Mouse (Mus musculus) midbrain, postnatal 0 days (tissue): ENCODE measurements at regions not wholly inside any gene's neighbourhood (a gene's known extent, or its start where the extent isn't known, plus 50 kb on each side); places are given as distances from the start of the nearest gene placed in this dataset.

Experiments
- ATAC-seq: fragments of 200-750 bp; cut with Nextera tagmentation; 2 replicates; pipeline ENCODE4 v1.8.0; 2017; ENCODE audit warnings: moderate number of reproducible peaks, mild to moderate bottlenecking, moderate TSS enrichment, moderate library complexity; ENCODE audit not compliant: low FRiP score
- DNase-seq: peaks from one replicate; pipeline ENCODE4 v3.0.0-alpha.2; 2015; ENCODE audit warnings: low spot score
- H3K27ac ChIP-seq: fragments of 300-500 bp; sonication (generic); 2 replicates; pipeline ENCODE4 v1.5.1; 2014; ENCODE audit warnings: low read depth, mild to moderate bottlenecking, low read length, mixed read lengths
- H3K27me3 ChIP-seq: fragments of 300-500 bp; sonication (generic); 2 replicates; pipeline ENCODE4 v1.6.1; 2014; ENCODE audit warnings: low read length, control low read depth, mixed read lengths; ENCODE audit not compliant: insufficient read depth
- H3K36me3 ChIP-seq: fragments of 300-500 bp; sonication (generic); 2 replicates; pipeline ENCODE4 v1.6.1; 2014; ENCODE audit warnings: low read length, control low read depth, mixed read lengths; ENCODE audit not compliant: insufficient read depth
- H3K4me1 ChIP-seq: fragments of 300-500 bp; sonication (generic); 2 replicates; pipeline ENCODE4 v1.6.1; 2014; ENCODE audit warnings: mild to moderate bottlenecking, control low read depth, antibody characterized with exemption, low read length, mixed read lengths; ENCODE audit not compliant: insufficient read depth
- H3K4me2 ChIP-seq: fragments of 300-500 bp; sonication (generic); 2 replicates; pipeline ENCODE4 v1.6.1; 2014; ENCODE audit warnings: low read depth, mild to moderate bottlenecking, low read length, mixed read lengths; ENCODE audit not compliant: poor library complexity, severe bottlenecking
- H3K4me3 ChIP-seq: fragments of 300-500 bp; sonication (generic); 2 replicates; pipeline ENCODE4 v1.5.1; 2014; ENCODE audit warnings: low read depth, mild to moderate bottlenecking, low read length, moderate library complexity
- H3K9ac ChIP-seq: fragments of 300-500 bp; sonication (generic); replicated peaks from 2 replicates; pipeline ENCODE4 v1.6.1; 2014; ENCODE audit warnings: mild to moderate bottlenecking, low read length, moderate library complexity, mixed read lengths; ENCODE audit not compliant: poor library complexity, severe bottlenecking
- H3K9me3 ChIP-seq: fragments of 300-500 bp; sonication (generic); 2 replicates; pipeline ENCODE4 v1.6.1; 2016; ENCODE audit warnings: low read length, control low read depth
- CTCF ChIP-seq: IDR thresholded peaks from 2 replicates; pipeline ENCODE4 v1.5.1; 2016; ENCODE audit warnings: antibody characterized with exemption, mild to moderate bottlenecking
- WGBS: fragments of 180-500 bp; shearing (Covaris S2); extraction: QIAGEN DNeasy Blood & Tissue Kit; methylation state at CpG from one replicate; pipeline ENCODE4 v1.1.7; 2014; 5-methylcytosine and 5-hydroxymethylcytosine counted together

DNA sequence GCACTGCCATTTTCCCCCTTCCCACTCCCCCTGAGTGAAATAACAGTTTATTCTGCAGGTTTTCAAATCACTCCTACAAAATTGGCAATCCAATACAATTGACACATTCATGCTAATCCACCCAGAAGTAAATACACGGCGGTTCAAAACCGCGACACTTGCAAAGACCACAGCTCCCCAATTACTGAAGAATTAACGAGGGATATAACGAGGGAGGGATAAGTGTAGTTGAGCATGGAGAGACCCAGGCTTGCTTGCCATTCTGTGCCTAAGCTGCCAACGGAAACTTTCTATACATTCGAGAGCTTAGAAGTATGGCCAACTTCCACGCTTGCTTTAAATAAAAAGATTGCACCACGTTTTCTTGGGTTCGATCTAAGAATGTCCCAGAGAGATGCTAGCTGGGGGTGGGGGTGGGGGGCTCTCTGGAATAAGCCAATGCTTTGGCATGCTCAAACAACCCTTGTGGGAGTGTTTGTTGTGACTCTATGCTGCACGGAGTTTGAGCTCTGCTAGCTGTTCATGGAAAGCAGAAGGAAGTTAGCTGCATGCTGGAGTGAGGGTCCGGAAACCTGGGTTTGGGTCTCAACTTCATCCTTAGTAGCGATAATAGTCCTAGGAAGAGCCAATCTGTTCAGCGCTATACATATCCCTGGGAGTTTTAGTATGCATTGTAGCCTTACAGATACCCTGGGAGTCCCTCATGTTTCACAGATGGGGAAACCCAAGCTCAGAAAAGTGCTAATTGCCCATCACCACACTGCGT lies 98.9 kb upstream of the Nrbf2 start:
- TF ChIP-seq CTCF: no peak
- H3K27me3 ChIP-seq: no peaks in the 10 kb centered on the region
- no peaks in the 10 kb centered on the region for H3K9me3 ChIP-seq
- H3K4me2 ChIP-seq: no peak overlapping the region
- WGBS: 81% methylated on average over 16 of the region's 16 CpGs
- no peaks in the 10 kb centered on the region for H3K4me1 ChIP-seq
- H3K9ac ChIP-seq: no peak overlapping the region
- H3K4me3 ChIP-seq: no peak overlapping the region
- H3K27ac ChIP-seq: no peak overlapping the region
- no peak for ATAC-seq
- H3K36me3 ChIP-seq: no peaks in the 10 kb centered on the region
- DNase-seq: no peak

DNA sequence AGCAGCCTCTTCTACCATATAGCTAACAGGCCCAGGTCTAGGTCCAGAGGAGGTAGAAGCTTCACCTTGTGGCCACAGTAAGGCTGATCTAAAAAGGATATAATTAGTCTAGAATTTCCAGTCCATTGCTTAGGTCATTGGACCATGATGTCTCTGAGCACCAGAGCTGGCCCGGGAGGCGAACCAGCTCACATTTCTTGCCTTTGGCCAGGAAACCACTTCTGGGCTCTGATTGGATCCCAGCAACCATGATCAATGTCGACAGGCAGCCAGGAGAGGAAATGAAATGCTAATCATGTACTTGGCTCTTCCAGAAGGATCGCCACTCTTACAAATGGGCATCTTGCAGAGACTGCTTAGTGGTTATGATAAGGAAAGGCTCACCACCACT lies 99.5 kb upstream of the Nrbf2 start:
- Histone ChIP-seq H3K9me3 (no peaks in the 10 kb centered on the region), H3K9ac (no peak overlapping the region), H3K4me1 (no peaks in the 10 kb centered on the region), H3K36me3 (no peaks in the 10 kb centered on the region), H3K4me3 (no peak overlapping the region), H3K4me2 (no peak overlapping the region), H3K27me3 (no peaks in the 10 kb centered on the region), H3K27ac (no peak overlapping the region)
- no peak for DNase-seq
- ATAC-seq: no peak
- 61% methylated on average over 4 of the region's 4 CpGs for WGBS
- no peak for TF ChIP-seq CTCF

DNA sequence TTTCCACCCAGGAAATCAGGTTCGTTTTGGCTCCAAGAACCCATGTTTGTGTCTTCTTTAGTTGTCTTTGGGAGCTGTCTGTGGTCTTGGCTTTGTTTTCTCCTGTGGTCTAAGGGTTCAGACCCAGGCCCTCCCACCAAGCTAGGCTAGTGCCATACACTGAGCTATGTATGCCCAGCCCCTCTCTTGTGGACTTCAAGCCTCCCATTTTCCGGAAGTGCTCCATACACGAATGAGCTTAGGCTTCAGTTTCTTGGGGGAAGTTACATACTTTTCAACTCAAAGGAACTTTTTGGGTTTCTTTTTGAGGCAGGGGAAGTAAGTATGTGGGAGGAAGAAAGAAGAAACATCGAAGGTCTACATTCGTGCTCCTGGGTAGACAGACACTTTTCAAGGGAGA lies 100.9 kb upstream of the Nrbf2 start:
- 85% methylated on average over 5 of the region's 5 CpGs for whole genome bisulfite sequencing
- Histone ChIP-seq H3K36me3 (no peaks in the 10 kb centered on the region), H3K27ac (no peak overlapping the region), H3K9me3 (no peaks in the 10 kb centered on the region), H3K27me3 (no peaks in the 10 kb centered on the region), H3K4me3 (no peak overlapping the region), H3K4me2 (no peak overlapping the region), H3K9ac (no peak overlapping the region), H3K4me1 (no peaks in the 10 kb centered on the region)
- no peak for ATAC-seq
- no peak for TF ChIP-seq CTCF
- DNase-seq: no peak

- Histone ChIP-seq H3K4me3 (no peak overlapping the region), H3K36me3 (no peaks in the 10 kb centered on the region), H3K4me2 (no peak overlapping the region), H3K27ac (no peak overlapping the region), H3K9ac (no peak overlapping the region), H3K4me1 (no peaks in the 10 kb centered on the region), H3K9me3 (no peaks in the 10 kb centered on the region), H3K27me3 (no peaks in the 10 kb centered on the region)
- ATAC-seq (no peak), DNase-seq (peak; percentile 21)
- TF ChIP-seq CTCF: no peak
- WGBS: 61% methylated on average over 6 of the region's 6 CpGs
Measured at GRCm38 (mm10) chr10:67388755-67389154, 103.7 kb upstream of the Nrbf2 start.

- no peak overlapping the region for H3K27ac ChIP-seq
- no peak overlapping the region for H3K4me2 ChIP-seq
- DNase-seq: no peak
- 68% methylated on average over 5 of the region's 5 CpGs for WGBS
- no peak overlapping the region for H3K4me3 ChIP-seq
- ATAC-seq: no peak
- no peaks in the 10 kb centered on the region for H3K27me3 ChIP-seq
- no peak overlapping the region for H3K9ac ChIP-seq
- no peak for TF ChIP-seq CTCF
- no peaks in the 10 kb centered on the region for H3K9me3 ChIP-seq
- H3K36me3 ChIP-seq: no peaks in the 10 kb centered on the region
- no peaks in the 10 kb centered on the region for H3K4me1 ChIP-seq
Measured at GRCm38 (mm10) chr10:67400434-67400833, 115.3 kb upstream of the Nrbf2 start.

GRCm38 (mm10) chr10:67401409-67401808 lies 116.3 kb upstream of the Nrbf2 start:
- no peak for ATAC-seq
- Histone ChIP-seq H3K9ac (no peak overlapping the region), H3K4me1 (no peaks in the 10 kb centered on the region), H3K9me3 (no peaks in the 10 kb centered on the region), H3K36me3 (no peaks in the 10 kb centered on the region), H3K4me2 (no peak overlapping the region), H3K4me3 (no peak overlapping the region), H3K27ac (no peak overlapping the region), H3K27me3 (no peaks in the 10 kb centered on the region)
- no peak for TF ChIP-seq CTCF
- 76% methylated on average over 6 of the region's 6 CpGs for WGBS
- DNase-seq: no peak
